Mouse (Mus musculus) brain, embryonic 14.5 days (tissue): ENCODE data around the gene Rhbdd2. TPM values are rescaled to one million over a fixed set of nuclear protein-coding genes. Genes with fewer than 3 reads are reported as not detected.

ENCODE experiments used
- DNase-seq: peaks from one replicate; pipeline ENCODE4 v3.0.0-alpha.2; 2011; ENCODE audit warnings: low read depth
- CTCF ChIP-seq: fragments of 200-500 bp; IDR thresholded peaks from 2 replicates; pipeline ENCODE4 v1.5.1; 2012; ENCODE audit warnings: inconsistent platforms, mild to moderate bottlenecking, moderate library complexity, borderline replicate concordance; ENCODE audit not compliant: insufficient read depth, insufficient read length; ENCODE audit errors: extremely low read depth
- POLR2A ChIP-seq: fragments of 200-500 bp; IDR thresholded peaks from 2 replicates; pipeline ENCODE4 v1.6.1; 2012; ENCODE audit warnings: mild to moderate bottlenecking, inconsistent platforms, borderline replicate concordance; ENCODE audit not compliant: poor library complexity, insufficient read depth, insufficient read length, severe bottlenecking; ENCODE audit errors: extremely low read depth
- polyA plus RNA-seq: library from polyadenylated mRNA; depleted of rRNA; stranded (reverse); fragments of >200 nt; gene quantifications from 2 replicates; pipeline ENCODE4 v1.2.3, GENCODE M21; 2012

The Rhbdd2 gene
- polyA plus RNA-seq, 1 experiment, result 64.4 TPM

- TF ChIP-seq POLR2A, result no peak
- no peak for TF ChIP-seq CTCF
- DNase-seq, result no peak
Observed at GRCm38 (mm10) chr5:135649309-135649633, 16.9 kb downstream of the Rhbdd2 start.

GRCm38 (mm10) chr5:135651536-135651935, 19.1 kb downstream of the Rhbdd2 start:
- TF ChIP-seq POLR2A, result no peak
- TF ChIP-seq CTCF, result no peak
- no peak for DNase-seq

GRCm38 (mm10) chr5:135653209-135653608, 20.8 kb downstream of the Rhbdd2 start:
- no peak for TF ChIP-seq POLR2A
- no peak for TF ChIP-seq CTCF

GRCm38 (mm10) chr5:135656046-135656445, 23.6 kb downstream of the Rhbdd2 start:
- no peak for DNase-seq
- TF ChIP-seq POLR2A, result no peak
- no peak for TF ChIP-seq CTCF

More at GRCm38 (mm10) chr5:135653209-135653608, 20.8 kb downstream of the Rhbdd2 start:
- DNase-seq, result no peak

- no peak for TF ChIP-seq POLR2A
- TF ChIP-seq CTCF, result no peak
- DNase-seq, result no peak
Observed at GRCm38 (mm10) chr5:135657128-135657527, 24.7 kb downstream of the Rhbdd2 start.

- no peak for DNase-seq
- TF ChIP-seq CTCF (no peak), POLR2A (no peak)
Observed at GRCm38 (mm10) chr5:135657703-135658373, 25.4 kb downstream of the Rhbdd2 start.

GRCm38 (mm10) chr5:135659956-135660355, 27.5 kb downstream of the Rhbdd2 start:
- no peak for DNase-seq
- no peak for TF ChIP-seq CTCF
- TF ChIP-seq POLR2A, result no peak

GRCm38 (mm10) chr5:135660535-135660934, 28.1 kb downstream of the Rhbdd2 start:
- no peak for TF ChIP-seq CTCF
- no peak for TF ChIP-seq POLR2A
- no peak for DNase-seq

GRCm38 (mm10) chr5:135666890-135667289, 34.5 kb downstream of the Rhbdd2 start:
- DNase-seq, result no peak
- no peak for TF ChIP-seq CTCF
- no peak for TF ChIP-seq POLR2A

GRCm38 (mm10) chr5:135668071-135668470, 35.7 kb downstream of the Rhbdd2 start:
- TF ChIP-seq POLR2A (no peak), CTCF (no peak)
- no peak for DNase-seq

GRCm38 (mm10) chr5:135669741-135670275, 37.4 kb downstream of the Rhbdd2 start, which contains the start of gene Por:
TSS of gene Por (plus strand) at chr5:135670033.
- no peak for TF ChIP-seq CTCF
- no peak for DNase-seq

GRCm38 (mm10) chr5:135670881-135671280, 38.5 kb downstream of the Rhbdd2 start:
- DNase-seq, result no peak
- no peak for TF ChIP-seq CTCF
- no peak for TF ChIP-seq POLR2A
